Mouse (Mus musculus): ENCODE results near the gene Ybx2.

The Ybx2 gene

DNA sequence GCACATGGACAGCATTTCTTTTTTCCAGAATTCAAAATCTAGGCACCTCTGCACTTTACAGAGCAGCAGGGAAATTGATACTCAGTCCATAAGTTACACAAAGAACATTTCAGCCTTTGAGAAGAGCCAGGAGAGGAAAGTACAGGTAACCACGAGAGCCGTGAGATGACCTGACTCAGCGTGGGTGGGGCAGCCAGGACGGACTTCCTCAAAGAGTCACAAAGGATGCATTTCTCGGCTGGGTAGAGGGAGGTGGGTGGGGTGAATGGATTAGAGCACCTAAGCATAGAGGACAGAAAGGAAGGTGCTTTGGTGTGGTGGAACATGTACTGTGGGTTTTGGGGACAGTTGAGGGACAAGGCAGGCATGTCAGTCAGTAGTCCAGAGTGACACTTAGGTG is 26.2 kb downstream of the Ybx2 start:
- peak; percentile 27 for DNase-seq (ENCODE audit: low read depth, low spot score)

- no peak for DNase-seq (ENCODE audit: low read depth, low spot score)
These were observed 29.2 kb downstream of the Ybx2 start, which contains the start of gene Cldn7 for GRCm38 (mm10) chr11:69964650-69965270. Gene Cldn7, plus strand, starts transcription at chr11:69964779.

GRCm38 (mm10) chr11:69965271-69966005 is 29.8 kb downstream of the Ybx2 start:
- DNase-seq (ENCODE audit: low read depth, low spot score), result peak; percentile 52

DNA sequence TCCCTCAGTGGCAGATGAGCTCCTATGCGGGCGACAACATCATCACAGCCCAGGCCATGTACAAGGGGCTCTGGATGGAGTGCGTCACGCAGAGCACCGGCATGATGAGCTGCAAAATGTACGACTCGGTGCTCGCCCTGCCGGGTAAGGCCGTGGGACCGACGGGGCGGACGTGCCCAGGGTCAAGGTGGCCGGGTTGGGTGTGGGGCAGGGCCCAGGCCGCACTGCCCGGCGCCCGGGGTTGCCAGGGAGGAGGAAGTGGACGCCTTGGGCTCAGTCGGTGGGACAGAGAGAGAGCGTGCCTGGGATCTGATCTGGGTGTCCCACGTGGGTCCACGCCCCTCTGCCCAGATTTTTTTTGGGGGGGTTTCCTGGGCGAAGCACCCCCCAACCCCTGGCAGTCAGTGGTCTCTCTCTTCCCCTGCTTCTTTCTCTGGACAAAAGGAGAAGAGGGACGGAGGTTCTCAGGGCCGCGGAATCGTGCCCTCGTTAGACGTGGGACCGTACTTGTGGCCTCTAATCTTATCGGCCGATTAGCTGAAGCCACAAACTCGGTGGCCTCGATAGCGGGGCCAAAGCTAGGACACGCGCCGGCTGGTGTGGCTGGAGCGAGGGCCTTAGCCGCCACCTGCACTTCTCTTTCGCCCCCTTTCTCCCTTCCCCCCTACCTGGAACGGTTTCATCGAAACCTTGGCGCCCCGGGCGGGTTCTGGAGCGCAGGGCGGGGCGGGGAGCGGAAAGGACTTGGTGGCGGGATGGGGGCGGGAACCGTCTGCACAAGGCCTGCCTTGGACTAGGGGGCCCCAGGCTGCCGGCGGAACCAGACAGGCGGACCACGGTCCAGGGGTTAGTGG is 30.6 kb downstream of the Ybx2 start:
- DNase-seq (ENCODE audit: low read depth, low spot score), result peak; percentile 77

DNA sequence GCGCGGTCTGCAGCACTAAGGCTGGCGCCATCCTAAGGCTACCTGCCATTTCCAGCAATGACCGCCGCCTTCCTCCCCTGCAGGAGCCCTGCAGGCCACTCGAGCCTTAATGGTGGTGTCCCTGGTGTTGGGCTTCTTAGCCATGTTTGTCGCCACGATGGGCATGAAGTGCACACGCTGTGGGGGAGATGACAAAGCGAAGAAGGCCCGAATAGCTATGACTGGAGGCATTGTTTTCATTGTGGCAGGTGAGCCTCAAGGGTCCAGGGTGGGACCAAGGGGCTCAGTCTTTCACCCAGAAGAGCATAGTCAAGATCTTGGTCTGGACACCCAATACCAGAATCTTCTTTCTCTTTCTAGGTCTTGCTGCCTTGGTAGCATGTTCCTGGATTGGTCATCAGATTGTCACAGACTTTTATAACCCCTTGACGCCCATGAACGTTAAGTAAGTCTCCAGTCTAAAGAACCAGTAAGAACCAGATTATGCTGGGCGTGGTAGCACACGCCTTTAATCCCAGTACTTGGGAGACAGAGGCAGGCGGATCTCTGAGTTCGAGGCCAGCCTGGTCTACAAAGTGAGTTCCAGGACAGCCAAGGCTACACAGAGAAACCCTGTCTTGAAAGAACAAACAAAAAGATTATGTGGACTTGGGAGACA is 31.4 kb downstream of the Ybx2 start:
- peak; percentile 52 for DNase-seq (ENCODE audit: low read depth, low spot score)

- no peak for DNase-seq (ENCODE audit: low read depth, low spot score)
These were observed 33.2 kb downstream of the Ybx2 start for GRCm38 (mm10) chr11:69968793-69969192.

DNA sequence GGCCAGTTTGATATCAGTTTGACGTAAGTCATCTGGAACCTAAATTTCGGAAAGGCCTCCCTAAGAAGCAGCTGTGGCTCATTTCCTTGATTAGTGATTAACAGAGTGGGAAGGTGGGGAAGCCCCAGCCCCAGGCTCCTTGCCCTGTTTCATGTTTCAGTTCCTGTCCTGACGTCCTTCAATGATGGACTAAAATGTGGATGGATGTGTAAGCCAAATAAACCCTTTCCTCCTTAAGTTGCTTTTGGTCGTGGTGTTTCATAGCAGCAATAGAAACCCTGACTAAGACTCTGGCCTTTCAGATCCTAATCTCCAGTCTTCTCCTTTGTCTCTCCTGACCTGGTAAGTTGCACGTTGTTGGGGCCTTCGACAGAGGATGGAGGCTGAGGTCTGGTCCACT is 34.6 kb downstream of the Ybx2 start:
- DNase-seq (ENCODE audit: low read depth, low spot score), result no peak

GRCm38 (mm10) chr11:69970775-69971174 is 35.2 kb downstream of the Ybx2 start:
- no peak for DNase-seq (ENCODE audit: low read depth, low spot score)

GRCm38 (mm10) chr11:69974907-69975306 is 39.3 kb downstream of the Ybx2 start:
- no peak for DNase-seq (ENCODE audit: low read depth, low spot score)

DNA sequence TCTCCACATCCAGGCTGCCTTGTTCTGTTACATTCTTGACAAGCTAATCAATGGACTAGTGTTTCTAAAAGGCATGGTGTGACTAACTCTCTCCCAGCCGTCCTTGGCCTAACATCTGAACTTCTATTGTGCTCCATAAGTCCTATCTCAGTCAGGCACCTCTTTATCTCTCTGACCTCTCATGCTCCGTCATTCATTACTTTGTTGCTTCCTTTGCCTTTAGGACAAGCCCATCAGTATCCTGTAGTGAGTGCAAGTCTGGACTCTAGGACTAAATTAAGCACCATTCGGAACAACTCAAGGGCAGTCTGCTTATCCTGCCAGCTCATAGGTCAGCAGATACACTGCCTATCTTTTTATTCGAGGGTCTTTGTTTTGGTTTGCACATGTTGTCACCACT is 40.7 kb downstream of the Ybx2 start:
- no peak for DNase-seq (ENCODE audit: low read depth, low spot score)

GRCm38 (mm10) chr11:69979827-69980195 is 44.2 kb downstream of the Ybx2 start:
- no peak for DNase-seq (ENCODE audit: low read depth, low spot score)

- DNase-seq (ENCODE audit: low read depth, low spot score), result peak; percentile 100
These were observed 44.9 kb downstream of the Ybx2 start for GRCm38 (mm10) chr11:69980196-69981140.

DNA sequence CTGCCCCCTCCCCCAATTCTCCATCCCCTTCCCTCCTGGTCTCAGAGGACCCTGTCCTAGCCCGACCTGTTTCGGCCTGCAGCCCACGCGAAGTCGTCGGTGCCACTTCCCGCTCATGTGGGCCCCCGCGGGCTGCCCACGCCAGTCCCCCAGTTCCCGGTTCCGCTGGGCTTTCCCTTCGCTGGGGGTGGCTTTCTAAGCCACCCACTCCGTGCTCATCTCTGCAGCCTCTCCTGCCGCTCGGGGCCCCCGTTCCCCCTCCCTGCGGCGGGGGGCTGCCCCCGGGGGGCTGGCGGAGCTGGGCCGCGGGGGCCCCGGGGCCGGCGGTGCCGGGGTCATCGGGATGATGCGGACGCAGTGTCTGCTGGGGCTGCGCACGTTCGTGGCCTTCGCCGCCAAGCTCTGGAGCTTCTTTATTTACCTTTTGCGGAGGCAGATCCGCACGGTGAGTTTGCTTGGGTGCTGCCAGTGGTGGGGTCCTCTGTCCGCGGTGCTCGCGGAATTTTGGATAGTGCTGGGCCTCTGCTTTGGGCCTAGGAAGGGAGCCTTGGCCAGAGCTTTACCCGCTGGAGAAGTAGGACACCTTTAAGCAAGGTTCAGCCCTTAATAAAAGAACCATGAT is 45.7 kb downstream of the Ybx2 start, which contains the start of gene Ctdnep1:
Ctdnep1 (plus strand) TSS at position 16 of the 622 bp plus-strand sequence.
- DNase-seq (ENCODE audit: low read depth, low spot score), result no peak

DNA sequence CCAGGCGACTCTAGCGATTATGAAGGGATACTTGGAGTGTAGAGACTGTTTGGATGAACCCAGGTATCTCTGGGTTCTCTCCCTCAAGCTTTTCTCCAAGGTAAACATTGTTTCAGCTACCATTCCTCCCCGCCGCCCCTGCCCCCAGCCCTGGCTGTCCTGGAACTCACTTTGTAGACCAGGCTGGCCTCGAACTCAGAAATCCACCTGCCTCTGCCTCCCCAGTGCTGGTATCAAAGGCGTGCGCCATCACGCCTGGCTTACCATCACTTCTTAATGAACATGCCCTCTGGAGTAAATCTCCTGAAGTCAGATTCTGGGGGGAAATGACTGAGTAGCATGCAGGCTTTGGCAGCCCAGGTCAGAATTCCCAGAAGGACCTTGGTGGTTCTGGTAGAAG is 46.6 kb downstream of the Ybx2 start, which contains the start of gene Elp5:
Elp5 (minus strand) TSS at position 293 of the 400 bp plus-strand sequence.
- no peak for DNase-seq (ENCODE audit: low read depth, low spot score)

GRCm38 (mm10) chr11:69982877-69983276 is 47.3 kb downstream of the Ybx2 start:
- no peak for DNase-seq (ENCODE audit: low read depth, low spot score)

DNA sequence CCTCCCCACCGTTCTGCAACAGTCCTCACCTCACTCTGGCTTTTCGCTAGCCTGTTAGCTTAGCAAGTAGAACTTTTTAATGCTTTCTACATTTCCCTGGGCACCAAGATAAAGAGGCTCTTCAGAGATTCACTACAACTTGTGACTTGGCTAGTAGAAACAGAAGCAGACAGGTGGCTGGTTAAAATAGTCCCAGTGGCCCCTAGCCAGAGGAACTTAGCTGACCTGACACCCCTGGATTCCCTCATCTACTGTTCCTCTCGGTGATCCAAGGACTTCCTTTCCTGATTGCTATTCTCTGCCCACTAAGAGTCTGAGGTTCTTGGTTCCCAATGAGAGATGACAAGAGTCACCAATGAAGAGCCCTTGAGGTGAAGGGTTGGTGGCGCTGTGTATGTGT is 47.8 kb downstream of the Ybx2 start:
- DNase-seq (ENCODE audit: low read depth, low spot score), result no peak

- DNase-seq (ENCODE audit: low read depth, low spot score), result no peak
These were observed 48.8 kb downstream of the Ybx2 start for GRCm38 (mm10) chr11:69984431-69984830.

DNA sequence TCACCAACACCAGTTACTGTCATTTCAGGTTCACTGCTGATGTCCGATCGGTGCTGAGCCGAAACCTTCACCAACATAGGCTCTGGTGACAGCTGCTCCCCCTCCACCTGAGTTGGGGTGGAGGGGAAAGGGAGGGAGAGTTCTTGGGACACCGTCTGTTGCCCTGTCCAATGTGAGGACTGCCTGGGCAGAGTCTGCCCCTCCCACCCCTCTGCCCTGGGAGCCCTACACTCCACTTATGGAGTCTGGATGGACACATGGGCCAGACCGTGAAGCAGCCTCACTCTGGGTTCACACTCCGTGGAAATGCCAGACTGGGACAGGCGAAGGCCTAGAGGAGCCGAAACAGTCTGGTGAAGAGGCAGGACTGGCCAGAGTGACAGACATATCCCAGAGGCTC is 54.4 kb downstream of the Ybx2 start:
- no peak for DNase-seq (ENCODE audit: low read depth, low spot score)
